Mouse (Mus musculus) left cerebral cortex, adult 8-10 months (tissue): ENCODE results near the gene Dph6. TPM values are rescaled to one million over a fixed set of nuclear protein-coding genes. Genes with fewer than 3 reads are reported as not detected.
"Not testable (repeated sequence)": the region's sequence is repeated elsewhere in the genome, so short reads cannot be mapped to it uniquely, and the experiment has no call there.

Experiments
- DNase-seq, 2 experiments: peaks; one replicate each; pipeline ENCODE4 v3.0.0; 2022; ENCODE audit warnings: low spot score in 2 of 2
- total RNA-seq, 4 experiments: library from RNA; stranded (reverse); gene quantifications; 2 replicates each; pipeline ENCODE4 v1.2.4; 2022

The Dph6 gene
- total RNA-seq = 10 to 100 TPM; 14.0 to 16.5 (median 14.6) TPM

- DNase-seq = peak; percentile 77 to 86
Measured at GRCm38 (mm10) chr2:114654365-114655239, at the start of gene Dph6. Gene Dph6, minus strand, starts transcription at chr2:114654964.

DNA sequence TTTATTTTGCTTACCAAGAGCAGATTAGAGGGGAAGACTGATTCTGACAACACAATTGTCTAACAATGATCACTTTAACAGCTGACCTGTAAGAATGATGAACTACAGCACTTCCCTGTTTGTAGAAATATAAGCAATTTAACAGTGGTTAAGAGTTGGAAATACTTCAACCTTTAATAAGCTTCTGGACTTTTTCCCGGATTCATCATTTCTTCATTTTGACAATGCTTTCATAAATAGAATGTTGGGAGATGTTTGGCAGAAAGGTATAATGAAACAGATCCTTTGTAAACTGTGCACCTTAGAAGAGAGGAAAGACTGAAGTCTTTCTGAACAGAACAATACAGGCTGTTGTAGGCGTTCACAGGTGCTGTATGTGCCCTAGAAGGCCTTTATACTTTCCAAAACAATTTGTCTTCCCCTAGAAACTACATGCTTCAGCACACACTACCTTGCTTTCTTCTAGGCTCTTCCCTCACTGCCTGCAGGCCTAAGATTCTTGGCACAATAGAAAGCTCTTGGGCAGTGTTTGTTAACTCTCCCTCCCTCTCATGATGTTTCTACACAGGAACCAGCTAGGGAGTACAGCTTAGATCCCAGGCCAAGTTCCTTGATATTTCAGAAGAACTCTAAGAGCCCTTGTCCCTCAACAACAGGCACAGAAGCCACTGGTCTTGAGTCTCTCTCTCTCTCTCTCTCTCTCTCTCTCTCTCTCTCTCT is 46.4 kb upstream of the Dph6 start:
- no peak for DNase-seq

GRCm38 (mm10) chr2:114691607-114692006 is 36.8 kb upstream of the Dph6 start:
- no peak for DNase-seq

GRCm38 (mm10) chr2:114687483-114687882 is 32.7 kb upstream of the Dph6 start:
- DNase-seq = no peak

- peak in 1 of 2 experiments; percentile 5 for DNase-seq
Measured at GRCm38 (mm10) chr2:114687081-114687480, 32.3 kb upstream of the Dph6 start.

- no peak for DNase-seq
Measured at GRCm38 (mm10) chr2:114673831-114674230, 19.1 kb upstream of the Dph6 start.

GRCm38 (mm10) chr2:114670983-114671382 is 16.2 kb upstream of the Dph6 start:
- DNase-seq = no peak

GRCm38 (mm10) chr2:114658954-114659353 is 4.2 kb upstream of the Dph6 start:
- DNase-seq = no peak

DNA sequence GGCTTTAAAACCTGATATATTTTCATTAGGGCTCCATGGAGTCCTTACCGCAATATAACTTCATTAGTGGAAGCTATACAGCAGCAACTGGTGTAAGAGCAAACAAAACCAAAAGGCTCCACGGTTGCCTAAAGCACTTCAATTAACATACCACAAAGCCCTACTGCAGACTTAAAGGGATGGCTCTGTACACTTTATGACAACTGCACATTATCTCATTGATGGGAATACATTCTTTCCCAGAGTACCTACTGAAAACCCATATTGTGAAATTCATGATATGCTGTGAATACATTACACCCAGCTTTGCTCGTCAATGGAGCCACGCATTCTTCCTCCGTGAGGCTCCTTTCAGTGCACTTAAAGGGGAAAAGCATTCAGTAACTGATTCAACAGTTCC is 8.5 kb downstream of the Dph6 start:
- no peak for DNase-seq

GRCm38 (mm10) chr2:114643832-114644231 is 10.9 kb downstream of the Dph6 start:
- DNase-seq = no peak

DNA sequence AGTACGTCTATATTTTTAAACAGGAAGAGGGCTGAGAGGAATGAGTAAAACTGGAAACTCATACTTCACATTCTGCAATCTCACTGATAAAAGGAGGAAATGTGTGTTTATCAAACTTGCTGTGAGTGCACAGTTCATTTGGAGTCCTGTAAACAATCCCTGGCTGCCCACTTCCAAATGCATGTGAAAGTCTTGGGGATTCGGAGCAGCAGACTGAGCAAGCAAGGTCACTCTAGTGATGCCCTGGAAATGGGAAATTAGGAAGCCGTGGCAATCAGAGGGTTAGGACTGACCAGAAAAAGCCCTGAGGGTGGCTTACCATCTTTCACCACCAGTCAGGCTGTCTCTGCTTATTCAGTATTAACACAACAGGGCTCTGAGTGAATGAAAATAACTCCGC is 30.1 kb downstream of the Dph6 start:
- DNase-seq = no peak

DNA sequence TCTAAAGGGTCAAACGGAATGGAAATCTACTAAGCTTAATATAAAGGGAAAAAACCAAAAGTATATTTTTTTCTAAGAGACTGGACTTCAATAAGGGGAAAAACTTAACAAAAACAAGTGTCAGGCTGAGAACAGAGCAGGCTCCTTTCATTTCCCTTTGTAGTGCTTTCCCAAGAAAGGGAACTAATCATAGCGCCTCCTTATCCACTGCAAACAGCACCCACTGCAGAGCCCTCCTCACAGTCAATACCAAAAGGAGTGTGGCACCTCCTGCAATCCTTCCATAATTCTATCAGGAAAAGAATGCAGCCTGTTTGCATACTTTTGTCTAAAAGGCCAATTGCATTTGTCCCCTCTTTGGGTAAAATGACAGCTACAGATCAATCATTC is 32.2 kb downstream of the Dph6 start:
- DNase-seq = peak in 1 of 2 experiments; percentile 7

GRCm38 (mm10) chr2:114621781-114622549 is 32.8 kb downstream of the Dph6 start:
- DNase-seq = no peak

- DNase-seq = no peak
Measured at GRCm38 (mm10) chr2:114611576-114611975, 43.2 kb downstream of the Dph6 start.

DNA sequence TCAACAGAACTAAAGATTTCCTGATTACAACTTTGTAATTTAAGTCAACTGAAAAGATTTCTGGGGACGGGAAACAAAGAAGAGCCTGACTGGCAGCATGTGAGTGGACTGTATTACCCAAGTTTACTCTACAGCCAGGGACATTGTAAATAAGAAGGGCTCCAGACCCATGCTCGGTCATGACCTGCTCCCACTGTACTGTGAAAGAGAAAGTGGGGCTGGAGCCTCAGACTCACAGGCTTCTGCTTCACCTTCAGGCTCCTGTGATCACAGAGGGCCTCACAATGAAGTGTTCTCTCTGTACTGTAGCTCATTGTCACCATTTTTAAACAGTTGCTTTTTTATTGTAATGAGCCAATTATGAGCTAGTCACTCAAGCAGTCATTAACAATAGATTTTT is 44.7 kb downstream of the Dph6 start:
- DNase-seq = no peak

DNA sequence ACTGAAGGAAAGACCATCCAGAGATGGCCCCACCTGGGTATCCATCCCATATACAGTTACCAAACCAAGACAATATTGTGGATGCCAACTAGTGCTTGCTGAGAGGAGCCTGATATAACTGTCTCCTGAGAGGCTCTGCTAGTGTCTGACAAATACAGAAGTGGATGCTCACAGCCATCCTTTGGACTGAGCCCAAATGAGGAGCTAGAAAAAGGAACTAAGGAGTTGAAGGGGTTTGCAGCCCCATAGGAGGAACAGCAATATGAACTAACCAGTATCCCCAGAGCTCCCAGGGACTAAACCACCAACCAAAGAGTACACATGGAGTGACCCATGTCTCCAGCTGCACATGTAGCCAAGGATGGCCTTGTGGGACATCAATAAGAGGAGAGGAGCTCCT is 49.6 kb downstream of the Dph6 start:
- not testable (repeated sequence) for DNase-seq

- no peak for DNase-seq
Measured at GRCm38 (mm10) chr2:114601174-114601573, 53.6 kb downstream of the Dph6 start.

DNA sequence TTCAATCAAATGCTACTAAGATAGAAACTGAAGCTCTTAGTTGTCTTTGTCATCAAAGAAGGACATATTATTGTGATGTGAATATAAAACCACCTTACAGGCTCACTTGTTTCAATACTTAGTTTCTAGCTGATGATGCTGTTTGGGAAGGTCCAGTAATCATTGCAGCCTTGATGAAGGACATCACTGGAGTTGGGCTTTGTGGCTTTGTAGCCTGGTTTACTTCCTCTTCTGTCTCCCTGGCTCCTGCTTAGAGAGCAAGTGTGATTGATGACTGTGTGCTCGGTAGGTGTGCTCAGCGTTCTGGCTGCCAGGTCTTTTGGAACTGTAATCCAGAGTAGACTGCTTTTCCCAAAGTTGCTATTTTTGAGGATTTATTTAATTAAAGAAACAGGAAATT is 55.0 kb downstream of the Dph6 start:
- DNase-seq = no peak

DNA sequence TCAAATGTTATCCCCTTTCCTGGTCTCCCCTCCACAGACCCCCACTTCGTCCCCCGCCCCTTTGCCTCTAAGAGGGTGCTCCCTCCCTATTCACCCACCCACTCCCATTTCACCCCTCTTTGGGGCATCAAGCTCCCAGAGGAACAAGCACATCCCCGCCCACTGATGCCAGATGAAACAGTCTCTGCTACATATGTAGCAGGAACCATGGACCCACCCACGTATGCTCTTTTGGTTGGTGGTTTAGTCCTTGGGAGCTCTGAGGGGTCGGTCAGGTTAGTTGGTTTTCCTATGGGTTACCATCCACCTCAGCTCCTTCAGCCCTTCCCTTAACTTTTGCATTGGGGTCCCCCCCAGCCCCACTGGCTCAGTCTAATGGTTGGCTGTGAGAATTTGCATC is 61.4 kb downstream of the Dph6 start:
- no peak for DNase-seq

- no peak for DNase-seq
Measured at GRCm38 (mm10) chr2:114580714-114581113, 74.0 kb downstream of the Dph6 start.

- DNase-seq = no peak
Measured at GRCm38 (mm10) chr2:114543000-114543622, 111.7 kb downstream of the Dph6 start.
